Mouse (Mus musculus): ENCODE measurements around the gene Spaca4.

DNA sequence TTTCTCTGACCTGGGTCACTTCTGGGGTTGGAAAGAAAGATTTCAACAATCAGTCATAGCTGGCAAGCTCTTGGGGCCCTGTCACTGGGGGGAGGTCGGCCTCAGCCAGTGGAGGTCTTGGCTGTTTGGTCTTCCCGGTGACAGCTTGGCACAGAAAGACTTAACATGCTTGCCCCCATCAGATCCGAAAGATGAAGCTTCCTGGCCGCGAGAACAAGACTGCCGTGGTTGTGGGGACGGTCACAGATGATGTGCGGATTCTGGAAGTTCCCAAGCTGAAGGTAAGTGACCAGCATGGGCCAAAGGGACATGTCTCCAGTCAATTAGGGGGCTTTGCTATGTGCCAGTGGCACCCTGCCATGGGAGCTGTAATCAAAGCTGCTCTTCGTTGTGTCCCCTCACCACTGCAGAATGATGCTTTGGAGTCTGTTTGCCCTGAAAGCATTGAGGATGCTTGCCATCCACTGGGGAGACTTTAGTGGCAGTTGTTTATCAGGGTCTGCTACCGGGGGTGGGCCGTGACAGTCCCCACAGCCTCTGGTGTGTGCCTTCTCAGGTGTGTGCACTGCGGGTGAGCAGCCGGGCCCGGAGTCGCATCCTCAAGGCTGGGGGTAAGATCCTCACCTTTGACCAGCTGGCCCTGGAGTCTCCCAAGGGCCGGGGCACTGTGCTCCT, 5.7 kb downstream of the Spaca4 start:
- TF ChIP-seq CTCF (IDR thresholded peaks at IDR 0.05) (no peak), POLR2A (IDR thresholded peaks at IDR 0.05; ENCODE audit: insufficient read depth, low read depth, low read length) (no peak), EP300 (IDR thresholded peaks at IDR 0.05; ENCODE audit: insufficient read depth, low read depth, low read length) (no peak)

Data from heart, adult 2 months (tissue).